Mouse (Mus musculus) cerebellum, adult 2 months (tissue): ENCODE results near the gene Soga1. TPM values are rescaled to one million over a fixed set of nuclear protein-coding genes. Genes with fewer than 3 reads are reported as not detected.

Source experiments
- DNase-seq, 2 experiments: peaks; one replicate each; pipeline ENCODE4 v3.0.0; 2021
- H3K27ac ChIP-seq: fragments of 200-500 bp; 2 replicates; pipeline ENCODE4 v1.5.1; 2012; ENCODE audit warnings: low read length, control low read depth, inconsistent platforms; ENCODE audit not compliant: insufficient read depth
- H3K27me3 ChIP-seq: fragments of 200-500 bp; 2 replicates; pipeline ENCODE4 v1.6.1; 2012; ENCODE audit warnings: inconsistent platforms, mild to moderate bottlenecking, low read length, moderate library complexity; ENCODE audit not compliant: control insufficient read depth, insufficient read depth
- H3K4me1 ChIP-seq: fragments of 200-500 bp; 2 replicates; pipeline ENCODE4 v1.6.1; 2011; ENCODE audit warnings: low read length; ENCODE audit not compliant: control insufficient read depth, insufficient read depth
- H3K4me3 ChIP-seq: fragments of 200-500 bp; replicated peaks from 2 replicates; pipeline ENCODE3; 2011; ENCODE audit warnings: mild to moderate bottlenecking, low read depth, low read length, control low read depth; ENCODE audit not compliant: insufficient read depth
- CTCF ChIP-seq: fragments of 200-500 bp; IDR thresholded peaks from 2 replicates; pipeline ENCODE4 v1.5.1; 2011; ENCODE audit warnings: low read depth, mild to moderate bottlenecking, control low read depth, low read length, moderate library complexity, borderline replicate concordance; ENCODE audit not compliant: insufficient read depth
- POLR2A ChIP-seq: fragments of 200-500 bp; IDR thresholded peaks from 2 replicates; pipeline ENCODE4 v1.6.1; 2011; ENCODE audit warnings: low read length, control low read depth, borderline replicate concordance; ENCODE audit not compliant: insufficient read depth
- WGBS: fragments of 180-500 bp; shearing (Covaris S2); methylation state at CpG from one replicate; pipeline ENCODE4 v1.1.7; 2018; 5-methylcytosine and 5-hydroxymethylcytosine counted together
- polyA plus RNA-seq: library from polyadenylated mRNA; depleted of rRNA; stranded (reverse); fragments of >200 nt; gene quantifications from 2 replicates; pipeline ENCODE4 v1.2.3, GENCODE M21; 2012

The Soga1 gene
- polyA plus RNA-seq, 1 experiment: 38.3 TPM

DNA sequence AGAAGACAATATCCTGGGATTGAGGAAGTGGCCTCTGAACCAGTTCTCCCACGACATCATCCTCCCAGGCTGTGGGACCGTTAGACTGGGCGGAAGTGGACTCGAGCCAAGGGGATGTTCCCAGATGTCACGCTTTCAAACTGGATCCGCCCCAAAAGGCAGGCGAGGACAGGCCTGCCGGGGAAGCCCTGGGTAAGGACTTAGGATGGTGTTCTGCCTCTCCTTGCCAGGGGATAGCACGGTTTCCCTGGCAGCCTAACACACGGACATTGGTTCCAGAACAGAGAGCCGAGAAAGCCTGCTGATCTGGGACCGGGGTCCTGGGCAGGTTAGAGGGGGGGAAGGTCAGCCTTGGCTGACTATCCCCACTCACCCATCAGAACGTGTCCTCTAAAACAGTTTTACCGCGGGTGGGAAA, 1.4 kb downstream of the Soga1 start:
- TF ChIP-seq POLR2A (no peak), CTCF (no peak)
- H3K27me3 ChIP-seq: no peaks in the 10 kb centered on the region
- peak overlapping the region; percentile 72 for H3K4me3 ChIP-seq
- peak; percentile 69 to 72 for DNase-seq
- peaks cover 14% of the 10 kb centered on the region for H3K4me1 ChIP-seq
- H3K27ac ChIP-seq: peak overlapping the region; percentile 73
- WGBS: under 1% methylated on average over 15 of the region's 15 CpGs

- H3K27me3 ChIP-seq: no peaks in the 10 kb centered on the region
- peaks cover 19% of the 10 kb centered on the region for H3K4me1 ChIP-seq
- peak; percentile 84 to 85 for DNase-seq
- peak overlapping the region; percentile 73 for H3K27ac ChIP-seq
- TF ChIP-seq CTCF (no peak), POLR2A (no peak)
- H3K4me3 ChIP-seq: peak overlapping the region; percentile 72
- 2% methylated on average over 5 of the region's 5 CpGs for WGBS
These were observed 1.9 kb downstream of the Soga1 start for GRCm38 (mm10) chr2:157077160-157077559.

DNA sequence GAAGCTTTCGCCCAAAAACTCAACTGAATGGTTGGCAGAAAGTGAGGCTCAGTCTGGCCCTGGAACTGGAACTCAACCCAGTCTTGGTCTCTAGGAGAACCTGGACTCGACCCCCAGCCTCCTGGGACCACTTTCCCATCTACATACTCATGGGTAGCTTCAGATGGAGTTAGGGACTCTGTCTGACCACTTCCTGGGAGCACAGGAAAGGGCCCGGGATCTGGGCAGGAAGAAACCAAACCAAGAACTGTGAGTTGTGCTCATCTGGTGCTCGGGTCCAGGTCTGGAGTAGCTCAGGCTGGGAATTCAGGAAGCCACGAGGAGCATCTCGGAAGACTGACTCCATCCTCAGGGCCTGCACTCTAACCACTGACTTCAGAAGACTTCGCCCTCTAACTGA, 2.5 kb downstream of the Soga1 start:
- DNase-seq: peak; percentile 33 to 51
- peak overlapping the region; percentile 73 for H3K27ac ChIP-seq
- TF ChIP-seq CTCF (no peak), POLR2A (no peak)
- H3K27me3 ChIP-seq: no peaks in the 10 kb centered on the region
- WGBS: 7% methylated on average over 7 of the region's 7 CpGs
- peaks cover 24% of the 10 kb centered on the region for H3K4me1 ChIP-seq
- H3K4me3 ChIP-seq: peak overlapping the region; percentile 72

- DNase-seq: peak; percentile 82 to 88
- 0% methylated on average over 3 of the region's 3 CpGs for WGBS
- peaks cover 33% of the 10 kb centered on the region for H3K4me1 ChIP-seq
- H3K4me3 ChIP-seq: peak overlapping the region; percentile 72
- H3K27ac ChIP-seq: peak overlapping the region; percentile 73
- no peaks in the 10 kb centered on the region for H3K27me3 ChIP-seq
- TF ChIP-seq CTCF: peak; percentile 23; the same call in 1 of the 2 replicates
- TF ChIP-seq POLR2A: peak; percentile 42; the same call in 1 of the 2 replicates
These were observed 3.4 kb downstream of the Soga1 start for GRCm38 (mm10) chr2:157075685-157076084.

GRCm38 (mm10) chr2:157075226-157075625, 3.8 kb downstream of the Soga1 start:
- H3K27me3 ChIP-seq: no peaks in the 10 kb centered on the region
- H3K4me3 ChIP-seq: peak overlapping the region; percentile 72
- no peak for DNase-seq
- TF ChIP-seq CTCF: no peak
- no peak for TF ChIP-seq POLR2A
- H3K27ac ChIP-seq: peak overlapping the region; percentile 73
- H3K4me1 ChIP-seq: peaks cover 38% of the 10 kb centered on the region
- 17% methylated on average over 3 of the region's 3 CpGs for WGBS

DNA sequence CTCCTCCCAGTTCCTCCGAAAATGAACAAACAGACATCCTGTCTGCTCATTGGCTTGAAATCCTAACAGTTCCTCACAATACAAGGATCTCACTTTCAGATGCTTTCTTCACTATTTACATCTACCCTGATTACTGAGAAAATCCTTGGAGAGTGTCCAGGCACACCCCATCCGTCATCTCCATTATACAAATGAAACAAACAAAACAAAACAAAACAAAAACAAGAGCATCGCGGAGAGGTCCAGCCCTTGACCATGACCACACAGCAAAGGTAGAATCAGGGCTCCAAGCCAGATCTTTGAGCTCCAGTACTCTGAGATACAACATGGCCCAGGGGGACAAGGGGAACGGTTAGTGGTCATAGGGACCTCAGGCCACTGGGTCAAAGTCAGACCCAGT, 4.3 kb downstream of the Soga1 start:
- H3K27ac ChIP-seq: peak overlapping the region; percentile 85
- peak; percentile 47 to 52 for DNase-seq
- TF ChIP-seq POLR2A: no peak
- TF ChIP-seq CTCF: no peak
- 4% methylated on average over 5 of the region's 5 CpGs for WGBS
- peaks cover 42% of the 10 kb centered on the region for H3K4me1 ChIP-seq
- no peaks in the 10 kb centered on the region for H3K27me3 ChIP-seq
- peak overlapping the region; percentile 72 for H3K4me3 ChIP-seq

DNA sequence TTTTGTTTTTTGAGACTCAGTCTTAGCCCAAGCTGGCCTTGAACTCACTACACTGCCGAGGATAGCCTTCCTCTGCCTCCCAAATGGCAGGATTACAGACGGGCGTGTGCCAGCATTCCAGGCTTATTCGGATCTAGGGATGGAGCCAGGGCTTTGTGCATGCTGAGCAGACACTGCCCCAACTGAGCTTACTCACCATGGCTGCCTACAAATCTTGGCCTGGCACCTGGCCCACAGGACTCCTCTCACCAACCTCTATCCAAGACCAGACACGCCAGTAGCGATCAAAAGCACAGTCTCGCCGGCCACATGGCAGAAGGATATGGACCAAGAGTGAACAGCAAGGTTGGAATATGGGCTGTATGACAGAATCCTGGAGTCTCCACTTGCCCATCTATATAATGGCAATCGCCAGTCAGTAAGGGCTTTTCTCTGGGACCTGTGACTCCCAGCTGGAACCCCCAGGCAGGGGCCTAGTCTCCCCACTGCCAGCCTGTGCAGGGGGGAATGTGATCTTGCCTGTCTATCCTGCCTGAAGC, 4.8 kb downstream of the Soga1 start:
- 4% methylated on average over 9 of the region's 9 CpGs for WGBS
- peak; percentile 92 to 96 for DNase-seq
- Histone ChIP-seq H3K27ac (peak overlapping the region; percentile 97), H3K4me3 (peak overlapping the region; percentile 72), H3K4me1 (peaks cover 46% of the 10 kb centered on the region), H3K27me3 (no peaks in the 10 kb centered on the region)
- TF ChIP-seq CTCF (no peak), POLR2A (no peak; the same call in 1 of the 2 replicates)

GRCm38 (mm10) chr2:157073378-157074052, 5.5 kb downstream of the Soga1 start:
- Histone ChIP-seq H3K27ac (peak overlapping the region; percentile 97), H3K4me3 (peak overlapping the region; percentile 26), H3K27me3 (no peaks in the 10 kb centered on the region), H3K4me1 (peaks cover 51% of the 10 kb centered on the region)
- TF ChIP-seq CTCF: no peak
- 18% methylated on average over 9 of the region's 9 CpGs for WGBS
- peak in 1 of 2 experiments; percentile 47 for DNase-seq
